Mouse (Mus musculus): ENCODE measurements at regions not wholly inside any gene's neighbourhood (a gene's known extent, or its start where the extent isn't known, plus 50 kb on each side); places are given as distances from the start of the nearest gene placed in this dataset.

DNA sequence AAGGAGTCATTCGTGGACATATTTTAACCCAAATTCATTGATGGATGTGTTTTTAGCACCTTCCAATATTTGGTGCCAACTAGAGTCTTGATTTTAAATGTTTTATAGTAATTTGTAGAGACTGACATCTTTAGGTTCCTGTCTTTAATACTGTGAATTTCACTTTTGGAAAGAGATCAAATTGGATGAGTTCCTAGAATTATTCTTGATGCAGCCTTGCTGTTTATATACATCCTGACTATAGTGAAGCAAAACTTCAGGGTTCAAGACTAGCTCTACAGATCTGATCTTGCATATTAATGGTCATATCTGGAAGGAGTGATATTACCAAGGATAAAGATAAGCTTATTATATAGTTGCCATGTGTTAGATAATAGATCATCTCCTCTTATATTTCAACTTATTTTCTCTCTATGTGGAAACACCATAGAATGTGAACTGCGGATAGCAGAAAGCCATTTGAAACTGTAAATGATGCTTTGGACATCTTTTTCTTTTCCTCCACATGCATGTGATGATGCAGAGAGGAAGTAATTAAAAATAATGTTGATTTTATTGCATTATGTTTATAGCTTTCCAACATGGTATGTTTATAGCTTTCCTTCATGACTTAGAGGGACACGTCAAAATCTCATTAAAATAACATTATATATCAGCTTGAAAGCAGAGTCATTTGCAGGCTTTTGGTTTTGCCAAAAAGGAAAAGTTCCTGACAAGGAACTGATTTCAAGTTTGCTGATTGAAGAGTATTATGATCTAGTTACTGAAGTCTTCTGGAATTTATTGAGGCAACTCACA is 78.3 kb upstream of the Kcnj16 start:
- DNase-seq (ENCODE audit: low spot score in 2 of 2), result no peak

DNA sequence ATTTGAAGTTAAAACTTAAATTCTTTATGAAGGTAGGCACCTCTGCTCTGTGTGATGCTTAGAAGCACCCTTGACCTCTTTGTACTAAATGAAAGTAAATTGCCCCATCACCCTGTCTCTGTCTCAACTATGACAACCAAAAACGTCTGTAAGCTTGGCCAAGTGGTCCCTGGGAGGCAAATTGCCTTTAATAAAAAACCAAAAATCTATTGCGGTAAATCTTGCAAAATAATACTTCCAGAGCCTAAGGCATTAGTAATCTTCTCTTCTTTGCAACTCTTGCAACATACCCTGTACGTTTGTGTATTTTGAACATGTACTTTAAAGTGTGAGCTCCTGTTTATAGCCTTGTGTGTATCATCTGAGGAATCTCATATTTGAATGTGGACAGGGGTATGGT is 77.4 kb upstream of the Kcnj16 start:
- DNase-seq (ENCODE audit: low spot score in 2 of 2), result no peak

DNA sequence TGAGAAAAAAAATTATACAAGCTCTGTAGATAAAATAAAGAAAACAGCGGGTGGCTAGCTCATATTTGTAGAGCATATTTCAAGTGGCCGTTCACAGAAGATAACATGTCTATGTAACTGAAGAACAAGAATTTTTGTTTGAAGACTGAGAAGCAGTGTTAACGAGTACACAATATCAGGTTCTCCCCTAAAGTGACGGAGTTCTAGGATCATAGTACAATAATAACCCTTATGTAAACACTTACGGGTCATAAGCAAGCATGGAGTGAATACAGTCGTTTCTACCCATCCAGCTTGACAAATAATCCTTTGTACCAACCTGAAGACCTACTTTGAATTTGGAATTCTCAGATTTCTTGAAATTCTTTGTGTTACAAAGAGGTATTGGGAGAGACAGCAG is 64.9 kb upstream of the Kcnj16 start:
- no peak for DNase-seq (ENCODE audit: low spot score in 2 of 2)
